Mouse (Mus musculus): ENCODE results near the gene Tlk1.
A peak's percentile ranks its signal among the peaks of the same experiment; 100 is the strongest.

The Tlk1 gene

GRCm38 (mm10) chr2:70790246-70790645, 35.3 kb downstream of the Tlk1 start:
- DNase-seq (ENCODE audit: low read depth): no peak

- DNase-seq (ENCODE audit: low read depth): no peak
Observed at GRCm38 (mm10) chr2:70789331-70789730, 36.2 kb downstream of the Tlk1 start.

GRCm38 (mm10) chr2:70784447-70784846, 41.1 kb downstream of the Tlk1 start:
- DNase-seq (ENCODE audit: low read depth): no peak

GRCm38 (mm10) chr2:70783504-70783903, 42.0 kb downstream of the Tlk1 start:
- no peak for DNase-seq (ENCODE audit: low read depth)

- peak; percentile 44 for DNase-seq (ENCODE audit: low read depth)
Observed at GRCm38 (mm10) chr2:70779634-70780033, 45.9 kb downstream of the Tlk1 start.

GRCm38 (mm10) chr2:70776744-70777143, 48.8 kb downstream of the Tlk1 start:
- DNase-seq (ENCODE audit: low read depth): no peak

GRCm38 (mm10) chr2:70764734-70765133, 60.8 kb downstream of the Tlk1 start:
- DNase-seq (ENCODE audit: low read depth): no peak

- no peak for DNase-seq (ENCODE audit: low read depth)
Observed at GRCm38 (mm10) chr2:70762741-70763140, 62.8 kb downstream of the Tlk1 start.

GRCm38 (mm10) chr2:70752149-70752548, 73.4 kb downstream of the Tlk1 start:
- DNase-seq (ENCODE audit: low read depth): no peak

GRCm38 (mm10) chr2:70751655-70752054, 73.9 kb downstream of the Tlk1 start:
- DNase-seq (ENCODE audit: low read depth): no peak

- no peak for DNase-seq (ENCODE audit: low read depth)
Observed at GRCm38 (mm10) chr2:70742588-70742987, 82.9 kb downstream of the Tlk1 start.

GRCm38 (mm10) chr2:70741901-70742300, 83.6 kb downstream of the Tlk1 start:
- DNase-seq (ENCODE audit: low read depth): no peak

GRCm38 (mm10) chr2:70736008-70736407, 89.5 kb downstream of the Tlk1 start:
- DNase-seq (ENCODE audit: low read depth): no peak

- no peak for DNase-seq (ENCODE audit: low read depth)
Observed at GRCm38 (mm10) chr2:70735534-70735933, 90.0 kb downstream of the Tlk1 start.

GRCm38 (mm10) chr2:70727089-70727488, 98.4 kb downstream of the Tlk1 start:
- no peak for DNase-seq (ENCODE audit: low read depth)

- DNase-seq (ENCODE audit: low read depth): no peak
Observed at GRCm38 (mm10) chr2:70723610-70724243, 101.8 kb downstream of the Tlk1 start.

GRCm38 (mm10) chr2:70710878-70711277, 114.7 kb downstream of the Tlk1 start:
- no peak for DNase-seq (ENCODE audit: low read depth)

GRCm38 (mm10) chr2:70710236-70710635, 115.3 kb downstream of the Tlk1 start:
- DNase-seq (ENCODE audit: low read depth): no peak

GRCm38 (mm10) chr2:70708986-70709730, 116.4 kb downstream of the Tlk1 start:
- no peak for DNase-seq (ENCODE audit: low read depth)

GRCm38 (mm10) chr2:70702403-70702802, 123.1 kb downstream of the Tlk1 start:
- no peak for DNase-seq (ENCODE audit: low read depth)

- DNase-seq (ENCODE audit: low read depth): no peak
Observed at GRCm38 (mm10) chr2:70701571-70701970, 124.0 kb downstream of the Tlk1 start.

- no peak for DNase-seq (ENCODE audit: low read depth)
Observed at GRCm38 (mm10) chr2:70700851-70701250, 124.7 kb downstream of the Tlk1 start.

GRCm38 (mm10) chr2:70695712-70696111, 129.8 kb downstream of the Tlk1 start:
- no peak for DNase-seq (ENCODE audit: low read depth)

- no peak for DNase-seq (ENCODE audit: low read depth)
Observed at GRCm38 (mm10) chr2:70690195-70690594, 135.3 kb downstream of the Tlk1 start.

Measured in c-Kit-positive CD71-positive TER-119-negative erythroid progenitor cells, embryonic 14.5 days (primary cell).